Mouse (Mus musculus) midbrain, embryonic 15.5 days (tissue): ENCODE measurements at regions not wholly inside any gene's neighbourhood (a gene's known extent, or its start where the extent isn't known, plus 50 kb on each side); places are given as distances from the start of the nearest gene placed in this dataset.

Experiments
- ATAC-seq: fragments of 200-750 bp; cut with Nextera tagmentation; replicated peaks from 2 replicates; pipeline ENCODE4 v1.8.0; 2017; ENCODE audit warnings: moderate TSS enrichment
- H3K27ac ChIP-seq: fragments of 300-500 bp; sonication (generic); 2 replicates; pipeline ENCODE4 v1.5.1; 2015; ENCODE audit warnings: mild to moderate bottlenecking, inconsistent platforms
- H3K27me3 ChIP-seq: fragments of 300-500 bp; sonication (generic); replicated peaks from 2 replicates; pipeline ENCODE4 v1.6.1; 2015; ENCODE audit warnings: inconsistent platforms
- H3K36me3 ChIP-seq: fragments of 300-500 bp; sonication (generic); replicated peaks from 2 replicates; pipeline ENCODE4 v1.6.1; 2015; ENCODE audit warnings: inconsistent platforms
- H3K4me1 ChIP-seq: fragments of 300-500 bp; sonication (generic); 2 replicates; pipeline ENCODE4 v1.6.1; 2015; ENCODE audit warnings: inconsistent platforms
- H3K4me2 ChIP-seq: fragments of 300-500 bp; sonication (generic); 2 replicates; pipeline ENCODE4 v1.6.1; 2015; ENCODE audit warnings: inconsistent platforms, mild to moderate bottlenecking, moderate library complexity
- H3K4me3 ChIP-seq: fragments of 300-500 bp; sonication (generic); 2 replicates; pipeline ENCODE4 v1.5.1; 2015; ENCODE audit warnings: mild to moderate bottlenecking, inconsistent platforms
- H3K9ac ChIP-seq: fragments of 300-500 bp; sonication (generic); 2 replicates; pipeline ENCODE4 v1.6.1; 2015; ENCODE audit warnings: mild to moderate bottlenecking, inconsistent platforms
- H3K9me3 ChIP-seq: fragments of 300-500 bp; sonication (generic); 2 replicates; pipeline ENCODE4 v1.6.1; 2016; ENCODE audit warnings: inconsistent platforms
- WGBS: fragments of 180-500 bp; shearing (Covaris S2); methylation state at CpG from one replicate; pipeline ENCODE4 v1.1.7; 2015; ENCODE audit warnings: mixed read lengths; 5-methylcytosine and 5-hydroxymethylcytosine counted together

GRCm38 (mm10) chr10:48877477-48878473 lies 910.8 kb downstream of the Grik2 start:
- 60% methylated on average over 8 of the region's 8 CpGs for WGBS
- no peak overlapping the region for H3K4me2 ChIP-seq
- peak; percentile 88 for ATAC-seq

GRCm38 (mm10) chr10:48872978-48873377 lies 915.6 kb downstream of the Grik2 start:
- H3K27me3 ChIP-seq: no peaks in the 10 kb centered on the region
- H3K4me3 ChIP-seq: no peak overlapping the region
- H3K9ac ChIP-seq: no peak overlapping the region
- ATAC-seq: no peak
- H3K27ac ChIP-seq: no peak overlapping the region
- no peak overlapping the region for H3K4me2 ChIP-seq
- no peaks in the 10 kb centered on the region for H3K4me1 ChIP-seq
- 86% methylated on average over 1 of the region's 1 CpGs for WGBS
- H3K36me3 ChIP-seq: no peaks in the 10 kb centered on the region
- no peaks in the 10 kb centered on the region for H3K9me3 ChIP-seq

More at GRCm38 (mm10) chr10:48877477-48878473, 910.8 kb downstream of the Grik2 start:
- H3K27me3 ChIP-seq: no peaks in the 10 kb centered on the region
- H3K9ac ChIP-seq: no peak overlapping the region
- no peaks in the 10 kb centered on the region for H3K36me3 ChIP-seq
- H3K27ac ChIP-seq: 0 out of 2 replicates have a peak overlapping the region, but pooled peaks have one; percentile 20
- H3K4me1 ChIP-seq: no peaks in the 10 kb centered on the region
- no peaks in the 10 kb centered on the region for H3K9me3 ChIP-seq
- no peak overlapping the region for H3K4me3 ChIP-seq
